Mouse (Mus musculus) stomach, embryonic 14.5 days (tissue): ENCODE measurements at regions not wholly inside any gene's neighbourhood (a gene's known extent, or its start where the extent isn't known, plus 50 kb on each side); places are given as distances from the start of the nearest gene placed in this dataset.

Experiments used
- ATAC-seq: fragments of 200-750 bp; cut with Nextera tagmentation; 2 replicates; pipeline ENCODE4 v1.8.0; 2017; ENCODE audit warnings: low read depth, moderate TSS enrichment; ENCODE audit not compliant: insufficient number of reproducible peaks, insufficient read depth, low FRiP score
- H3K27ac ChIP-seq: fragments of 300-500 bp; sonication (generic); 2 replicates; pipeline ENCODE4 v1.5.1; 2014; ENCODE audit warnings: mild to moderate bottlenecking, low read length, moderate library complexity, mixed read lengths
- H3K27me3 ChIP-seq: fragments of 300-500 bp; sonication (generic); 2 replicates; pipeline ENCODE4 v1.6.1; 2014; ENCODE audit warnings: low read length, control low read depth, mixed read lengths; ENCODE audit not compliant: control insufficient read depth, insufficient read depth
- H3K36me3 ChIP-seq: fragments of 300-500 bp; sonication (generic); 2 replicates; pipeline ENCODE4 v1.6.1; 2014; ENCODE audit warnings: mild to moderate bottlenecking, control low read depth, low read length, moderate library complexity, mixed read lengths; ENCODE audit not compliant: control insufficient read depth, insufficient read depth
- H3K4me1 ChIP-seq: fragments of 300-500 bp; sonication (generic); 2 replicates; pipeline ENCODE4 v1.6.1; 2014; ENCODE audit warnings: low read length, control low read depth, mixed read lengths; ENCODE audit not compliant: control insufficient read depth, insufficient read depth
- H3K4me2 ChIP-seq: fragments of 300-500 bp; sonication (generic); replicated peaks from 2 replicates; pipeline ENCODE4 v1.6.1; 2014; ENCODE audit warnings: low read depth, low read length, control low read depth
- H3K4me3 ChIP-seq: fragments of 300-500 bp; sonication (generic); 2 replicates; pipeline ENCODE4 v1.5.1; 2014; ENCODE audit warnings: low read depth, low read length, control low read depth
- H3K9ac ChIP-seq: fragments of 300-500 bp; sonication (generic); replicated peaks from 2 replicates; pipeline ENCODE4 v1.6.1; 2014; ENCODE audit warnings: low read depth, mild to moderate bottlenecking, control low read depth, low read length, moderate library complexity, mixed read lengths
- H3K9me3 ChIP-seq: fragments of 300-500 bp; sonication (generic); 2 replicates; pipeline ENCODE4 v1.6.1; 2016; ENCODE audit warnings: low read depth, low read length, control low read depth; ENCODE audit not compliant: control insufficient read depth
- WGBS: fragments of 180-500 bp; shearing (Covaris S2); extraction: QIAGEN DNeasy Blood & Tissue Kit; methylation state at CpG from one replicate; pipeline ENCODE4 v1.1.7; 2014; 5-methylcytosine and 5-hydroxymethylcytosine counted together

- Histone ChIP-seq H3K27ac (no peak overlapping the region), H3K9me3 (no peaks in the 10 kb centered on the region), H3K4me1 (no peaks in the 10 kb centered on the region), H3K27me3 (no peaks in the 10 kb centered on the region), H3K9ac (no peak overlapping the region), H3K36me3 (no peaks in the 10 kb centered on the region), H3K4me2 (no peak overlapping the region), H3K4me3 (no peak overlapping the region)
- no peak for ATAC-seq
- 80% methylated on average over 4 of the region's 4 CpGs for WGBS
Measured at GRCm38 (mm10) chr10:92538433-92538832, 183.8 kb downstream of the Nedd1 start.

- Histone ChIP-seq H3K4me2 (no peak overlapping the region), H3K4me1 (no peaks in the 10 kb centered on the region), H3K4me3 (no peak overlapping the region), H3K27ac (no peak overlapping the region), H3K9me3 (no peaks in the 10 kb centered on the region), H3K36me3 (no peaks in the 10 kb centered on the region), H3K9ac (no peak overlapping the region), H3K27me3 (no peaks in the 10 kb centered on the region)
- WGBS = 74% methylated on average over 5 of the region's 5 CpGs
- ATAC-seq = no peak
Measured at GRCm38 (mm10) chr10:92516886-92517285, 205.3 kb downstream of the Nedd1 start.

GRCm38 (mm10) chr10:92511769-92512168, 210.5 kb downstream of the Nedd1 start:
- no peak for ATAC-seq
- Histone ChIP-seq H3K27ac (no peak overlapping the region), H3K9ac (no peak overlapping the region), H3K4me1 (no peaks in the 10 kb centered on the region), H3K4me2 (no peak overlapping the region), H3K4me3 (no peak overlapping the region), H3K9me3 (no peaks in the 10 kb centered on the region), H3K27me3 (no peaks in the 10 kb centered on the region), H3K36me3 (no peaks in the 10 kb centered on the region)
- 63% methylated on average over 7 of the region's 7 CpGs for WGBS

- Histone ChIP-seq H3K4me2 (no peak overlapping the region), H3K27me3 (no peaks in the 10 kb centered on the region), H3K27ac (no peak overlapping the region), H3K4me3 (no peak overlapping the region), H3K9ac (no peak overlapping the region), H3K9me3 (no peaks in the 10 kb centered on the region), H3K4me1 (no peaks in the 10 kb centered on the region), H3K36me3 (no peaks in the 10 kb centered on the region)
- ATAC-seq = no peak
- WGBS = 68% methylated on average over 2 of the region's 2 CpGs
Measured at GRCm38 (mm10) chr10:92510677-92511076, 211.5 kb downstream of the Nedd1 start.

GRCm38 (mm10) chr10:92504271-92504670, 217.9 kb downstream of the Nedd1 start:
- WGBS = 85% methylated on average over 1 of the region's 1 CpGs
- no peak for ATAC-seq
- Histone ChIP-seq H3K4me2 (no peak overlapping the region), H3K4me1 (no peaks in the 10 kb centered on the region), H3K9ac (no peak overlapping the region), H3K4me3 (no peak overlapping the region), H3K27me3 (no peaks in the 10 kb centered on the region), H3K9me3 (no peaks in the 10 kb centered on the region), H3K36me3 (no peaks in the 10 kb centered on the region), H3K27ac (no peak overlapping the region)

GRCm38 (mm10) chr10:92483592-92483991, 238.6 kb downstream of the Nedd1 start:
- no peaks in the 10 kb centered on the region for H3K27me3 ChIP-seq
- H3K9me3 ChIP-seq = no peaks in the 10 kb centered on the region
- no peaks in the 10 kb centered on the region for H3K36me3 ChIP-seq
- H3K4me3 ChIP-seq = no peak overlapping the region
- H3K4me2 ChIP-seq = no peak overlapping the region
- H3K27ac ChIP-seq = no peak overlapping the region
- H3K4me1 ChIP-seq = no peaks in the 10 kb centered on the region
- ATAC-seq = no peak
- WGBS = 43% methylated on average over 1 of the region's 1 CpGs
- no peak overlapping the region for H3K9ac ChIP-seq

GRCm38 (mm10) chr10:92473282-92473681, 248.9 kb downstream of the Nedd1 start:
- 66% methylated on average over 3 of the region's 3 CpGs for WGBS
- H3K36me3 ChIP-seq = no peaks in the 10 kb centered on the region
- H3K27ac ChIP-seq = no peak overlapping the region
- no peak overlapping the region for H3K4me3 ChIP-seq
- no peaks in the 10 kb centered on the region for H3K9me3 ChIP-seq
- ATAC-seq = no peak
- no peak overlapping the region for H3K4me2 ChIP-seq
- H3K4me1 ChIP-seq = no peaks in the 10 kb centered on the region
- H3K27me3 ChIP-seq = no peaks in the 10 kb centered on the region
- H3K9ac ChIP-seq = no peak overlapping the region

GRCm38 (mm10) chr10:92471111-92471510, 251.1 kb downstream of the Nedd1 start:
- no peak for ATAC-seq
- no peak overlapping the region for H3K4me3 ChIP-seq
- H3K36me3 ChIP-seq = no peaks in the 10 kb centered on the region
- H3K27ac ChIP-seq = no peak overlapping the region
- 98% methylated on average over 1 of the region's 1 CpGs for WGBS
- no peaks in the 10 kb centered on the region for H3K9me3 ChIP-seq
- no peak overlapping the region for H3K9ac ChIP-seq
- no peak overlapping the region for H3K4me2 ChIP-seq
- H3K4me1 ChIP-seq = no peaks in the 10 kb centered on the region
- no peaks in the 10 kb centered on the region for H3K27me3 ChIP-seq

GRCm38 (mm10) chr10:92455195-92455594, 267.0 kb downstream of the Nedd1 start:
- Histone ChIP-seq H3K4me3 (no peak overlapping the region), H3K36me3 (no peaks in the 10 kb centered on the region), H3K4me2 (no peak overlapping the region), H3K4me1 (no peaks in the 10 kb centered on the region), H3K27me3 (no peaks in the 10 kb centered on the region), H3K9ac (no peak overlapping the region), H3K27ac (no peak overlapping the region), H3K9me3 (no peaks in the 10 kb centered on the region)
- ATAC-seq = no peak
- WGBS = 84% methylated on average over 1 of the region's 1 CpGs
